Mouse (Mus musculus) pancreas, adult 10 weeks (tissue): ENCODE data around the gene Cyp4a31. TPM values are rescaled to one million over a fixed set of nuclear protein-coding genes. Genes with fewer than 3 reads are reported as not detected.

ENCODE experiments used
- polyA plus RNA-seq: library from polyadenylated mRNA; stranded (reverse); fragments of 350-450 nt; fragmentation: Illumina TruSeq; extraction: RNeasy Lipid Tissue Mini Kit (QIAGEN cat#74804); gene quantifications from one replicate; pipeline ENCODE4 v1.2.3, GENCODE M21; 2015; ENCODE audit warnings: low read depth, low replicate concordance; ENCODE audit not compliant: insufficient read depth

Gene Cyp4a31
- polyA plus RNA-seq = not detected

GRCm38 (mm10) chr4:115563401-115563800, at the start of gene Cyp4a31:
Gene Cyp4a31, plus strand, starts transcription at chr4:115563649.

DNA sequence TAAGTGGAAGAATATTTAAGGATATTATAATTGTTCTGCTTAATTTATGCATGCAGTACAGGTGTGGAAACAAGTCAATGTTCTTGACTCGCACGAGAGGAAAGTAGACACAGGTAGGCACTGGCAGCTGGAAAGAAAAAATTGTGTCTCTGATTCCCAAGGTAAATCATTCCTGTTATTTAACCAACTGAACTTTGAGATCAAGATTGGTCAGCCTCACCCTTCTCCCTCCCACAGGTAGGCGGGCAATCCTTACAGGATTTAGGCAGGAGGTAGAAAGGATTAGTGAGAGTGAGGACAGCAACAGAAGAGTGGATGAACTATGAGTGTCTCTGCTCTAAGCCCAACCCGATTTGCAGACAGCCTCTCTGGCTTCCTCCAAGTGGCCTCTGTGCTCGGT, 45.4 kb upstream of the Cyp4a31 start, which contains the start of gene Cyp4a10:
TSS of gene Cyp4a10 (plus strand) at position 265 of the 400 bp plus-strand sequence.

DNA sequence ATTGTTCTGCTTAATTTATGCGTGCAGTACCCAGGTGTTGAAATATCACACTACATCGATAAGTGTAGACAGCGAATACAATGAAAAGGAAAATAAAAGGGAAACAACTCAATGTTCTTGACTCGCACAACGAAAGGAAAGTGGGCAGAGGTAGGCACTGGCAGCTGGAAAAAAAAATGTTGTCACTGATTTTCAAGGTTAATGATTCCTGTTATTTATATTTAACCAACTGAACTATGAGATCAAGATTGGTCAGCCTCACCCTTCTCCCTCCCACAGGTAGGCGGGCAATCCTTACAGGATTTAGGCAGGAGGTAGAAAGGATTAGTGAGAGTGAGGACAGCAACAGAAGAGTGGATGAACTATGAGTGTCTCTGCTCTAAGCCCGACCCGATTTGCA, 37.2 kb downstream of the Cyp4a31 start, which contains the start of gene Cyp4a32:
TSS of gene Cyp4a32 (plus strand) at position 359 of the 400 bp plus-strand sequence.

Other genes with a start within 250 kb of the Cyp4a31 start
- gene Cyp4a12b, start 152.0 kb upstream of the Cyp4a31 start, polyA plus RNA-seq = not detected
- gene Cyp4a30b, start 111.0 kb upstream of the Cyp4a31 start, polyA plus RNA-seq = not detected
- gene Cyp4a14, start 67.5 kb upstream of the Cyp4a31 start, polyA plus RNA-seq = not detected
- gene Cyp4a10, start 45.4 kb upstream of the Cyp4a31 start, polyA plus RNA-seq = not detected
- not detected for gene Cyp4a32, start 37.3 kb downstream of the Cyp4a31 start, polyA plus RNA-seq
- 12.9 TPM for gene Cyp4b1, start 84.1 kb downstream of the Cyp4a31 start, polyA plus RNA-seq
- 9.3 TPM for gene Efcab14, start 174.1 kb downstream of the Cyp4a31 start, polyA plus RNA-seq
- not detected for gene Tex38, start 217.4 kb downstream of the Cyp4a31 start, polyA plus RNA-seq
- 5.5 TPM for gene Atpaf1, start 221.2 kb downstream of the Cyp4a31 start, polyA plus RNA-seq